Mouse (Mus musculus) left cerebral cortex, postnatal 36 days (tissue): Measurements from ENCODE around the gene Pacsin3. TPM values are rescaled to one million over a fixed set of nuclear protein-coding genes. Genes with fewer than 3 reads are reported as not detected.

Experiments used
- DNase-seq, 2 experiments: peaks; one replicate each; pipeline ENCODE4 v3.0.0; 2021 to 2022; ENCODE audit warnings: low spot score in 2 of 2, mixed read lengths in 1 of 2
- intact Hi-C: fragments of 180-260 bp; cut with DNase I; formaldehyde crosslinking; loops from one replicate; pipeline ENCODE4 v1.15.1; 2025
- total RNA-seq, 2 experiments: library from RNA; stranded (reverse); gene quantifications; 2 replicates each; pipeline ENCODE4 v1.2.3; 2021

Gene Pacsin3
- total RNA-seq, 2 experiments from 2014 or later = 40.8 to 43.2 TPM

- DNase-seq = no peak
These were observed 35.6 kb downstream of the Pacsin3 start for GRCm38 (mm10) chr2:91291197-91292007.

GRCm38 (mm10) chr2:91294226-91294625, 38.5 kb downstream of the Pacsin3 start:
- no peak for DNase-seq
- intact Hi-C loops = no loop called here

More at GRCm38 (mm10) chr2:91291197-91292007, 35.6 kb downstream of the Pacsin3 start:
- intact Hi-C loops = loop anchor here (1.0 kb wide), 1 partner anchor 32 kb away; no protein-coding TSS in a partner anchor

- intact Hi-C loops = no loop called here
- DNase-seq = no peak
These were observed 40.1 kb downstream of the Pacsin3 start for GRCm38 (mm10) chr2:91295895-91296294.

- intact Hi-C loops = no loop called here
- DNase-seq = no peak
These were observed 43.4 kb downstream of the Pacsin3 start for GRCm38 (mm10) chr2:91299156-91299555.

GRCm38 (mm10) chr2:91300784-91301183, 45.0 kb downstream of the Pacsin3 start:
- DNase-seq = no peak
- intact Hi-C loops = no loop called here

- intact Hi-C loops = no loop called here
These were observed 46.1 kb downstream of the Pacsin3 start for GRCm38 (mm10) chr2:91301836-91302235.

GRCm38 (mm10) chr2:91302845-91303244, 47.1 kb downstream of the Pacsin3 start:
- intact Hi-C loops = no loop called here
- DNase-seq = peak in 1 of 2 experiments; percentile 31

More at GRCm38 (mm10) chr2:91301836-91302235, 46.1 kb downstream of the Pacsin3 start:
- no peak for DNase-seq

GRCm38 (mm10) chr2:91305926-91306325, 50.2 kb downstream of the Pacsin3 start:
- no peak for DNase-seq
- intact Hi-C loops = no loop called here

- no peak for DNase-seq
- intact Hi-C loops = no loop called here
These were observed 50.8 kb downstream of the Pacsin3 start for GRCm38 (mm10) chr2:91306589-91306988.

GRCm38 (mm10) chr2:91308680-91309079, 52.9 kb downstream of the Pacsin3 start:
- intact Hi-C loops = no loop called here
- DNase-seq = no peak

GRCm38 (mm10) chr2:91309546-91309945, 53.8 kb downstream of the Pacsin3 start:
- no peak for DNase-seq
- intact Hi-C loops = no loop called here

GRCm38 (mm10) chr2:91312578-91313311, 57.0 kb downstream of the Pacsin3 start:
- intact Hi-C loops = no loop called here
- DNase-seq = no peak

- intact Hi-C loops = no loop called here
- DNase-seq = no peak
These were observed 58.4 kb downstream of the Pacsin3 start for GRCm38 (mm10) chr2:91314184-91314583.

Other genes starting within 250 kb of the Pacsin3 start
- gene Rapsn, start 220.3 kb upstream of the Pacsin3 start, total RNA-seq = under 1 TPM; 0.47 to 0.54 TPM
- 100 to 1,000 TPM; 206 to 234 TPM for gene Psmc3, start 201.9 kb upstream of the Pacsin3 start, total RNA-seq
- gene Slc39a13, start 185.5 kb upstream of the Pacsin3 start, total RNA-seq = 10 to 100 TPM; 27.6 to 36.6 TPM
- 1 to 10 TPM; 4.1 to 5.5 TPM for gene Spi1, start 173.6 kb upstream of the Pacsin3 start, total RNA-seq
- gene Mybpc3, start 137.8 kb upstream of the Pacsin3 start, total RNA-seq = under 1 TPM; 0.41 to 0.81 TPM
- gene Madd, start 72.1 kb upstream of the Pacsin3 start, total RNA-seq = 100 to 1,000 TPM; 227 to 230 TPM
- gene Nr1h3, start 53.1 kb upstream of the Pacsin3 start, total RNA-seq = 1 to 10 TPM; 3.1 to 4.2 TPM
- gene Acp2, start 53.1 kb upstream of the Pacsin3 start, total RNA-seq = 10 to 100 TPM; 44.5 to 46.9 TPM
- gene Ddb2, start 19.0 kb upstream of the Pacsin3 start, total RNA-seq = 10 to 100 TPM in 1 of 2 experiments, 1 to 10 TPM in 1; 9.6 to 12.2 TPM
- 10 to 100 TPM; 66.2 to 78.1 TPM for gene Arfgap2, start 9.0 kb downstream of the Pacsin3 start, total RNA-seq
- 100 to 1,000 TPM; 100 to 103 TPM for gene 1110051M20Rik, start 188.8 kb downstream of the Pacsin3 start, total RNA-seq
- 10 to 100 TPM; 24.7 to 29.6 TPM for gene Lrp4, start 201.6 kb downstream of the Pacsin3 start, total RNA-seq